Mouse (Mus musculus): ENCODE data around the gene Rxfp1. TPM values are rescaled to one million over a fixed set of nuclear protein-coding genes. Genes with fewer than 3 reads are reported as not detected.

Rxfp1 gene
- polyA plus RNA-seq, 1 experiment from 2014 or later: 11.3 TPM

DNA sequence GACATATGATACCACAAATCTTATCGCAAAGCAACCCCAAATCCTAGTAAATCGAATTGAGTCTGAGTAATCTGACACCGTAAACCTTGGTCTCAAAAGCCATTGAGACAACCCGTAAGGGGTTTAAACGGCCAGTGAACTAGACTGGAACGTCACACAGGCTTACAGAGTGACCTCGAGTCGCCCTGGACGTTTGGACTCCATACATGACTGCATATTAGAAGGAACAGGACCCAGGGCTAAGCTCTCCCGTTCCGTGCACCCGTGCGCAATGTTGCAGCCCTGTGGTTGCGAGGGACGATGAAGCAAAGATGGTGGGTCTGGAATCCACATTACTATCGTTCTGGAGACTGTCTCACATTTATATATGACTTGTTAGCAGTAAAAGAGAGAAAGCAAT lies 65.5 kb downstream of the Rxfp1 start:
- no peaks in the 10 kb centered on the region for H3K27me3 ChIP-seq (ENCODE audit: control insufficient read depth, insufficient read depth, low read length)
- WGBS: 84% methylated on average over 16 of the region's 16 CpGs
- H3K4me1 ChIP-seq (ENCODE audit: control insufficient read depth in 2 of 2, insufficient read depth in 2 of 2, low read length in 2 of 2): 0 out of 4 replicates have a peak, but pooled peaks cover 0 to 3% of the 10 kb centered on the region in 2 experiments
- no peaks in the 10 kb centered on the region for H3K36me3 ChIP-seq (ENCODE audit: control insufficient read depth, insufficient read depth, low read length)
- ATAC-seq (ENCODE audit: insufficient number of reproducible peaks, insufficient read depth, low FRiP score, low read depth): no peak
- no peak overlapping the region for H3K4me3 ChIP-seq (ENCODE audit: control insufficient read depth in 1 of 2, insufficient read depth in 1 of 2, low read depth in 1 of 2, low read length in 2 of 2)
- no peaks in the 10 kb centered on the region for H3K9me3 ChIP-seq (ENCODE audit: control insufficient read depth, low read length)
- H3K9ac ChIP-seq (ENCODE audit: low read length): no peak overlapping the region
- H3K27ac ChIP-seq (replicated peaks in 1 of 2; ENCODE audit: control insufficient read depth in 1 of 2, insufficient read depth in 1 of 2, low read depth in 2 of 2, low read length in 2 of 2): no peak overlapping the region
- H3K4me2 ChIP-seq (ENCODE audit: low read length): no peak overlapping the region

DNA sequence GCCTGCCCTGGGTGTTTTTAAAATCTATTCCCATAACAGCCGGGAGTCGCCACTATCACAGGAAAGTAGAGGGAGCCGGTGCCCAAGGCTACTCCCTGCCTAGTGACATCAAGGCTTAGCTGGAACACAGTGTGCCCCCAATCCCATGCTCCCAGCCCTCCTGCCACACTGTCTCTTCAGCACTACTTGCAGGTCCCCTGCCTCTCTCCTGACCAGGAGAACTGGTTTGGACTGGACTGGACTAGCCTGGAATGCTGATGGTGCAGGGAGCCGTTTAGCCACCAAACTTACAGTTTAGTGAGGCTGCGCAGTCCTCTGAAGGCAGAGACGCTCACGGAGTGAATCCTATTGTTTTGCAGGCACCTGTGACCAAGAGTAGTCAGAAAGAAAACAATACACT lies 67.1 kb downstream of the Rxfp1 start:
- no peak overlapping the region for H3K9ac ChIP-seq (ENCODE audit: low read length)
- H3K9me3 ChIP-seq (ENCODE audit: control insufficient read depth, low read length): no peaks in the 10 kb centered on the region
- H3K27me3 ChIP-seq (ENCODE audit: control insufficient read depth, insufficient read depth, low read length): no peaks in the 10 kb centered on the region
- H3K4me3 ChIP-seq (ENCODE audit: control insufficient read depth in 1 of 2, insufficient read depth in 1 of 2, low read depth in 1 of 2, low read length in 2 of 2): no peak overlapping the region
- no peaks in the 10 kb centered on the region for H3K36me3 ChIP-seq (ENCODE audit: control insufficient read depth, insufficient read depth, low read length)
- no peak overlapping the region for H3K27ac ChIP-seq (replicated peaks in 1 of 2; ENCODE audit: control insufficient read depth in 1 of 2, insufficient read depth in 1 of 2, low read depth in 2 of 2, low read length in 2 of 2)
- ATAC-seq (ENCODE audit: insufficient number of reproducible peaks, insufficient read depth, low FRiP score, low read depth): no peak
- 0 out of 4 replicates have a peak, but pooled peaks cover 0 to 3% of the 10 kb centered on the region in 2 experiments for H3K4me1 ChIP-seq (ENCODE audit: control insufficient read depth in 2 of 2, insufficient read depth in 2 of 2, low read length in 2 of 2)
- no peak overlapping the region for H3K4me2 ChIP-seq (ENCODE audit: low read length)
- WGBS: 64% methylated on average over 7 of the region's 7 CpGs

- Histone ChIP-seq H3K9me3 (ENCODE audit: control insufficient read depth, low read length) (no peaks in the 10 kb centered on the region), H3K36me3 (ENCODE audit: control insufficient read depth, insufficient read depth, low read length) (no peaks in the 10 kb centered on the region), H3K4me1 (ENCODE audit: control insufficient read depth in 2 of 2, insufficient read depth in 2 of 2, low read length in 2 of 2) (no peaks in the 10 kb centered on the region), H3K27ac (replicated peaks in 1 of 2; ENCODE audit: control insufficient read depth in 1 of 2, insufficient read depth in 1 of 2, low read depth in 2 of 2, low read length in 2 of 2) (no peak overlapping the region), H3K27me3 (ENCODE audit: control insufficient read depth, insufficient read depth, low read length) (no peaks in the 10 kb centered on the region), H3K9ac (ENCODE audit: low read length) (no peak overlapping the region), H3K4me3 (ENCODE audit: control insufficient read depth in 1 of 2, insufficient read depth in 1 of 2, low read depth in 1 of 2, low read length in 2 of 2) (no peak overlapping the region), H3K4me2 (ENCODE audit: low read length) (no peak overlapping the region)
- WGBS: 34% methylated on average over 9 of the region's 9 CpGs
- ATAC-seq (ENCODE audit: insufficient number of reproducible peaks, insufficient read depth, low FRiP score, low read depth): no peak
Measured at GRCm38 (mm10) chr3:79664787-79665408, 72.8 kb downstream of the Rxfp1 start.

- Histone ChIP-seq H3K36me3 (ENCODE audit: control insufficient read depth, insufficient read depth, low read length) (no peaks in the 10 kb centered on the region), H3K27ac (replicated peaks in 1 of 2; ENCODE audit: control insufficient read depth in 1 of 2, insufficient read depth in 1 of 2, low read depth in 2 of 2, low read length in 2 of 2) (no peak overlapping the region), H3K4me2 (ENCODE audit: low read length) (no peak overlapping the region), H3K9me3 (ENCODE audit: control insufficient read depth, low read length) (no peaks in the 10 kb centered on the region), H3K27me3 (ENCODE audit: control insufficient read depth, insufficient read depth, low read length) (no peaks in the 10 kb centered on the region), H3K4me1 (ENCODE audit: control insufficient read depth in 2 of 2, insufficient read depth in 2 of 2, low read length in 2 of 2) (no peaks in the 10 kb centered on the region), H3K4me3 (ENCODE audit: control insufficient read depth in 1 of 2, insufficient read depth in 1 of 2, low read depth in 1 of 2, low read length in 2 of 2) (no peak overlapping the region), H3K9ac (ENCODE audit: low read length) (no peak overlapping the region)
- WGBS: 62% methylated on average over 5 of the region's 5 CpGs
- ATAC-seq (ENCODE audit: insufficient number of reproducible peaks, insufficient read depth, low FRiP score, low read depth): no peak
Measured at GRCm38 (mm10) chr3:79656682-79657081, 81.0 kb downstream of the Rxfp1 start.

DNA sequence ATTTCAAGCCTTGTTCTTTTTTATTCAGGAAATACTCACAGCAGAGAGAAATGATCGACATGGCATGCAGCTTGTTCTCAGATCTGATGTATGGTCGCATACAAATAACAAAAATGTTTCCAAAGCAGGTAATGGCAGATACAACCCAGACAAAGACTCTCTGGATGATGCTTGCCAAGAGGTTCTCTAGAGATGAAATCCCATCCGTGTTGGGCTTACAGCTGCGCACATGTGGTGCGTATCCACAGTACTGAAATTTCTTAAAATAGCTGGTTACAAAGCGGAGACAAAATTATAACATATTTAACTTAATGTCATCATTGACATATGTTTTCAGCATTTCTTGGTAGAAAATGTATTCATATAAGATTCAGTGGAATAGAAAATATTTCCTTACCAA lies 85.6 kb downstream of the Rxfp1 start:
- H3K4me1 ChIP-seq (ENCODE audit: control insufficient read depth in 2 of 2, insufficient read depth in 2 of 2, low read length in 2 of 2): no peaks in the 10 kb centered on the region
- no peaks in the 10 kb centered on the region for H3K36me3 ChIP-seq (ENCODE audit: control insufficient read depth, insufficient read depth, low read length)
- H3K27me3 ChIP-seq (ENCODE audit: control insufficient read depth, insufficient read depth, low read length): no peaks in the 10 kb centered on the region
- no peak overlapping the region for H3K4me2 ChIP-seq (ENCODE audit: low read length)
- no peak overlapping the region for H3K9ac ChIP-seq (ENCODE audit: low read length)
- 86% methylated on average over 6 of the region's 6 CpGs for WGBS
- H3K9me3 ChIP-seq (ENCODE audit: control insufficient read depth, low read length): no peaks in the 10 kb centered on the region
- no peak overlapping the region for H3K4me3 ChIP-seq (ENCODE audit: control insufficient read depth in 1 of 2, insufficient read depth in 1 of 2, low read depth in 1 of 2, low read length in 2 of 2)
- H3K27ac ChIP-seq (replicated peaks in 1 of 2; ENCODE audit: control insufficient read depth in 1 of 2, insufficient read depth in 1 of 2, low read depth in 2 of 2, low read length in 2 of 2): no peak overlapping the region
- no peak for ATAC-seq (ENCODE audit: insufficient number of reproducible peaks, insufficient read depth, low FRiP score, low read depth)

DNA sequence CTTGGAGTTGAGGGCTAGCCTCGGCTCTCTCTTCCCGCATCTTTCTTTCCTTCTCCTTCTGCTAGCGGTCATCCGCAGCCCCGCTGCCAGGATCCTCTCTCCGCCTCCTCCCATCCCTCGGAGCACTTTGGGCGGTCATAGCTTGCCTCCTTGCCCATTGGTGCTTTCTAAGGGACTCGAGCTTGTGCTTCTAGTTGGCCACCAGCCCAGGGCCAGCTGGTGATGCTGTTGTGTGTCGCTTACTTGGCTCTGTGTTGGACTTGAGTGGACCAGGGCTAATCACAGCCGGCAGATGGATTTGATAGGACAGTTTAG lies 108.3 kb downstream of the Rxfp1 start, which contains the start of gene Etfdh:
Gene Etfdh, minus strand, starts transcription at position 85 of the 315 bp plus-strand sequence.
- peak within 1 kb of the TSS; percentile 87 to 93 for H3K27ac ChIP-seq (replicated peaks in 1 of 2; ENCODE audit: control insufficient read depth in 1 of 2, insufficient read depth in 1 of 2, low read depth in 2 of 2, low read length in 2 of 2)
- WGBS: 2% methylated on average over 11 of the region's 11 CpGs
- peak; percentile 28 for ATAC-seq (ENCODE audit: insufficient number of reproducible peaks, insufficient read depth, low FRiP score, low read depth)
- peaks cover 0 to 6% of the 10 kb centered on the region in 2 experiments; a peak in 1 of 4 replicates for H3K4me1 ChIP-seq (ENCODE audit: control insufficient read depth in 2 of 2, insufficient read depth in 2 of 2, low read length in 2 of 2)
- H3K4me3 ChIP-seq (ENCODE audit: control insufficient read depth in 1 of 2, insufficient read depth in 1 of 2, low read depth in 1 of 2, low read length in 2 of 2): peak within 1 kb of the TSS; percentile 78 to 86
- no peaks in the 10 kb centered on the region for H3K9me3 ChIP-seq (ENCODE audit: control insufficient read depth, low read length)
- no peaks in the 10 kb centered on the region for H3K27me3 ChIP-seq (ENCODE audit: control insufficient read depth, insufficient read depth, low read length)
- H3K9ac ChIP-seq (ENCODE audit: low read length): peak within 1 kb of the TSS; percentile 89
- peaks cover 26% of the 10 kb centered on the region for H3K36me3 ChIP-seq (ENCODE audit: control insufficient read depth, insufficient read depth, low read length)
- peak within 1 kb of the TSS; percentile 90 for H3K4me2 ChIP-seq (ENCODE audit: low read length)

DNA sequence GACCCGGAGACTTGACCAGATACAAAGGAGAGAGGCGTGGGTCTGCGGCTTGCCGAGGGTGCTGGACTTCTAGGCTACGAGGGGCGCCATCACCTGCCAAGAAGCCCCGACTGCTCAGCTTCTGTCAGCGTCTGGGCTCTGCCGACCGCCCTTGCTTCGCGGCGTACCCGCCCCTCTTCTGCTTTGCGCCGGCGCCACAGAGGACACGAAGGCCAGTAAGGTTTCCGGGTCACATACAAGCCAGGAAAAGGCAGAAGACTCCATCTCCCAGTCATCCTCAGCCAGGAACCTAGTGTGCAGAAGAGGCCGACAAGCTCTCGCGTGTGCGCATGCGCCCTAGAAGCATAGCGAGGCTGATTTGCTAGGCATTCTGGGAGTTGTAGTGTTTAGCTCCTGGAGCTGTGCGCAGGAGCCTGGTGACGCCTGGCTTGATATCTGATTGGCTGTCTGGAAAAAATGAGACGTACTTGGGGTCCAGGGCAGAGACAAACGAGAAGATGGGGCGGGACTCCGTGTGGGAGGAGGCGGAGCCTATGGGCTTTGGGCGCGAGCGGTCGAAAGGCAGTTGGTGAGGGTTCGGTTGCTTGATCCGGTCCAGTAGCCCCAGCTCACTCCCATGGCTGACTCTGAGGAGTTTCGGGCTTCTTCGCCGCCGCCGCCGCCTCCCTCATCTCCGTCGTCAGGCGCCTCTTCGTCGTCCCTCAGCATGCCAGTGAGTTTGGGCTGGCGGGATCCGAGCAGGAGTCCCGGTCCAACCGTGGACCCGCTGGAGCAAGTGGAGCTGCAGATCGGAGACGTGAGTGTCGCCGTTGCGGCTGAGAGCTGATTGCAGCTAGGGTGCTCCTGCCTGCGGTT lies 108.9 kb downstream of the Rxfp1 start, which contains the start of gene 4930579G24Rik:
Gene 4930579G24Rik, plus strand, starts transcription at position 519 of the 855 bp plus-strand sequence.
- H3K36me3 ChIP-seq (ENCODE audit: control insufficient read depth, insufficient read depth, low read length): peaks cover 24% of the 10 kb centered on the region
- no peaks in the 10 kb centered on the region for H3K27me3 ChIP-seq (ENCODE audit: control insufficient read depth, insufficient read depth, low read length)
- H3K4me1 ChIP-seq (ENCODE audit: control insufficient read depth in 2 of 2, insufficient read depth in 2 of 2, low read length in 2 of 2): peaks cover 0 to 6% of the 10 kb centered on the region in 2 experiments; a peak in 1 of 4 replicates
- peak; percentile 98 for ATAC-seq (ENCODE audit: insufficient number of reproducible peaks, insufficient read depth, low FRiP score, low read depth)
- no peaks in the 10 kb centered on the region for H3K9me3 ChIP-seq (ENCODE audit: control insufficient read depth, low read length)
- H3K9ac ChIP-seq (ENCODE audit: low read length): peak within 1 kb of the TSS; percentile 89
- peak within 1 kb of the TSS; percentile 78 to 86 for H3K4me3 ChIP-seq (ENCODE audit: control insufficient read depth in 1 of 2, insufficient read depth in 1 of 2, low read depth in 1 of 2, low read length in 2 of 2)
- H3K4me2 ChIP-seq (ENCODE audit: low read length): peak within 1 kb of the TSS; percentile 90
- H3K27ac ChIP-seq (replicated peaks in 1 of 2; ENCODE audit: control insufficient read depth in 1 of 2, insufficient read depth in 1 of 2, low read depth in 2 of 2, low read length in 2 of 2): peak within 1 kb of the TSS; percentile 87 to 93
- under 1% methylated on average over 60 of the region's 60 CpGs for WGBS
